Mouse (Mus musculus): ENCODE data around the gene Oxct2a. TPM values are rescaled to one million over a fixed set of nuclear protein-coding genes. Genes with fewer than 3 reads are reported as not detected.
"Not testable (repeated sequence)": the region's sequence is repeated elsewhere in the genome, so short reads cannot be mapped to it uniquely, and the experiment has no call there.

Gene Oxct2a
- polyA plus RNA-seq, 1 experiment, result 0.21 TPM

DNA sequence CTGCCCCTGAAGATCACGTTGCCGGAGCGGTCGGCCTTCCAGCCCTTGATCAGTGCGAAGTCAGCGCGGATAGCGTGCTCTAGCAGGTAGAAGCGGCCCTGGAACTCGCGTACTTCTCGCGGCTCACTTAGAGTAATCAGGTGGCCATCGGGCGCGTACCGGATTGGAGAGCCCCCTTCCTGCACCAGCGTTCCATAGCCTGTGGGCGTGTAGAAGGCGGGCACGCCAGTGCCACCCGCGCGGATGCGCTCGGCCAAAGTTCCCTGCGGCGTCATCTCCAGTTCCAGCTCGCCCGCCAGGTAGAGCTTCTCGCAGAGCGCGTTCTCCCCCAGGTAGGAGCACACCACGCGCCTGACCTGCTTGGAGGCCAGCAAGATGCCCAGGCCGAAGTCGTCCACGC lies 524 bp downstream of the Oxct2a start:
- WGBS, result 10% methylated on average over 31 of the region's 38 CpGs
- DNase-seq (ENCODE audit: low read depth, low spot score), result not testable (repeated sequence)

DNA sequence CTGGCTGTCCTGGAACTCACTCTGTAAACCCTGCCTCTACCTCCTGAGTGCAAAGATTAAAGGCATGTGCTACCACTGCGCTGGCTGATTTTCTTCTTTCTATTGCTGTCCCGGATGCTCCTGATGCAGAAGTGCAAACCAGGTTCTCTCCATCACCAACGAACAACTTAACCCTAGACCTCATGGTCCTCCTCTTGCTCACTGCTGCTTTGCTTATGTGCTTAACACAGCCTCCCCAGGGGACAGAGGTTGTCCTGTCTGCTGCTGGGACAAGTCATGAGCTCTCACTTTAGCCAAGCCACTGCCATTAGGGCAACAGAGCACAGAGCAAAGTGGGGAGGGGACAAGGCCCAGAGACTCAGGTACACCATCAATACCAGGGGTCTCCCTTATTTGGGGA lies 8.9 kb downstream of the Oxct2a start:
- DNase-seq (ENCODE audit: low read depth, low spot score), result no peak
- WGBS, result 76% methylated on average over 3 of the region's 3 CpGs

DNA sequence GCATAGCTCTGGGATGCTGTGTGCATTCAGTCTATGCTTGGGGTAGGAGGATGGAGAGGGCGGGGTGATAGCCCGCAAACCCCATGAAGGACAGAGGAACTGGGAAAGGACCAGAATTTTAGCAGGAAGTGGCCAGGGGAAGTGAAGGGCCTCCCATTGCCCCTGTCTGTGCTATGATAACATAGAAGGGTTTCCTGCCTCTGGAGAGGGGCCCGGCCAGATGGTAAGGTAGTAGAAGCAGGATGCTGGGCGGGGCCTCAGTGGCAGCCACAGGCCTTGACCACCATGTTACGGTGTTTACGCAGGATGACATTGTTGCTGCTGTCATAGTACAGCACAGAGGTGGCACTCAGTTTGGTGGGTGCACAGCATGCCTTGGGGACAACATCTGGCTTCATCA lies 10.4 kb downstream of the Oxct2a start:
- DNase-seq (ENCODE audit: low read depth, low spot score), result no peak
- WGBS, result 85% methylated on average over 6 of the region's 6 CpGs

DNA sequence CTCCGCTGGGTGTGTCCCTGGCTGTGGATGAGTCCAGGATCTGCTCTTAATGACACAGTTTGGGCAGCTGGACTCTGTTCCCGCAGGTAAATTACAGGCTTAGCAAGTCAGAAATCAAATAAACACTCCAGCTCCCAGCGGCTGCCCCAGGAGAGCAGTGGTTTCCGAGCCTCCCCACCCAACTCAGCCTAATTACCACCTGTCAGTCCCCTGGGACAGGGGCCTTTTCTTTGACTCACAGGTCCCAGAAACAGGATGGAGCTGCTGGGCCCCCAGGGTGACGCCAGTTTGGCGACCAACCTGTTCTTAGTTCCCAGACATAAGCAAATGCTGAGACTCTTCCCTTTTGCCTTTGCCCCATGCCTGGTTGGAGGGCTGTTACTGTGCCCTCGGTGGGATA lies 11.6 kb downstream of the Oxct2a start:
- no peak for DNase-seq (ENCODE audit: low read depth, low spot score)
- WGBS, result 37% methylated on average over 7 of the region's 7 CpGs

DNA sequence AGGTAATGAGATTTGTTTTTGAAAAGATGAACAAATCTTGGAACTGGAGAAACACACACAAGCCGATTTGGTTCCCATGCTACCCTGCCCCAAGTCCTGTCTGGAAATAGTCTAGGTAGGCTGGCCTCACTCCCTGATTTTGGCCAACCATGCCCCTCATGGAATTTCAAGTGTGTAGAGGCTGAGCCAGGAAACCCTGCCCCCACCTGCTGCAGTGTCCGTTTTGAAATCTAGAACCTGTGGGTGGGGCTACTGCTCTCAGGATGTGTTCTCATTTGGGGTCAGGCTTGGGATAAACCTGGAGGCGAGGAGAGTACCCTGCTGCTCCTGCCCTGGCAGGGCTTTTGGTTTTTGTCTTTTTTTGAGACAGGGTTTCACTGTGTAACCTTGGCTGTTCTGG lies 15.1 kb downstream of the Oxct2a start:
- no peak for DNase-seq (ENCODE audit: low read depth, low spot score)
- WGBS, result 44% methylated on average over 3 of the region's 3 CpGs

DNA sequence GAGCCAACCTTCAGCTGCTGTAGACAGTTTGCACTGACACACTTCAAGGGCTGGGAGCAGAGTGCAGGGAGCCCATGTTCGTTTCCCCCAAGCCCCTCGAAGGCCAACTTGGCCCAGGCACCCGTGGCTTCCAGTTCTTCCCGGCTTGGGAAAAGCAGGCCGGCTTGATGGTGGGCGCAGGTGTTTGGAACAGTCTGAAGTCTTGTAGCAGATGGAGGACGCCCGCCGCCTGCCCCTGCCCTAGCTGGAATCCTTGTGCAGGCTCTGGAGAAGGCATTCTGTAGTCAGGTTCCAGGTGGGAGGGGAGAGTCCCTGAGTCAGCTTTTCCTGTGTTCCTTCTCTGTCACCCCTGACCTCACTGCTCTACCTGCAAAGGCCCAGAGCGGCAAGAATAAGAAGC lies 16.4 kb downstream of the Oxct2a start:
- DNase-seq (ENCODE audit: low read depth, low spot score), result no peak
- WGBS, result 91% methylated on average over 10 of the region's 10 CpGs

DNA sequence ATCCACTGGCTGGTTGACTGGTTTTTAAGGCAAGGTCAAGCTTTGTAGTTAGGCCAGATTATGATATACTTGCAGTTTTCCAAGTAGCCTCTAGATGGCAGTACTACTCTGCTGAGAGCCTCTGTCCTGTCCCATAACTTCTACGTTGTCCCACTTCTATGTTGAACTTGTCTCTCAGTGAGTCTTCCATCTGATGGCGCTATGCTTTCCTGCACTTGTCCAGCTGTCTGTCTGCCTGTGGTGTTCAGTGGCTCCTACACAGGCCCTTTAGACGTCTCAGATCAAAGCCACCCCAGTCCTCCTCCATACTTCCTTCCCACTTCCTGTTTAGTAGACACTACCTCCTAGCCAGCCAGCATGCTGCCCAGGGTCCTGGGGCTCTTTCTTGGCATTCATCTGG lies 17.6 kb downstream of the Oxct2a start:
- no peak for DNase-seq (ENCODE audit: low read depth, low spot score)
- WGBS, result 17% methylated on average over 3 of the region's 3 CpGs

DNA sequence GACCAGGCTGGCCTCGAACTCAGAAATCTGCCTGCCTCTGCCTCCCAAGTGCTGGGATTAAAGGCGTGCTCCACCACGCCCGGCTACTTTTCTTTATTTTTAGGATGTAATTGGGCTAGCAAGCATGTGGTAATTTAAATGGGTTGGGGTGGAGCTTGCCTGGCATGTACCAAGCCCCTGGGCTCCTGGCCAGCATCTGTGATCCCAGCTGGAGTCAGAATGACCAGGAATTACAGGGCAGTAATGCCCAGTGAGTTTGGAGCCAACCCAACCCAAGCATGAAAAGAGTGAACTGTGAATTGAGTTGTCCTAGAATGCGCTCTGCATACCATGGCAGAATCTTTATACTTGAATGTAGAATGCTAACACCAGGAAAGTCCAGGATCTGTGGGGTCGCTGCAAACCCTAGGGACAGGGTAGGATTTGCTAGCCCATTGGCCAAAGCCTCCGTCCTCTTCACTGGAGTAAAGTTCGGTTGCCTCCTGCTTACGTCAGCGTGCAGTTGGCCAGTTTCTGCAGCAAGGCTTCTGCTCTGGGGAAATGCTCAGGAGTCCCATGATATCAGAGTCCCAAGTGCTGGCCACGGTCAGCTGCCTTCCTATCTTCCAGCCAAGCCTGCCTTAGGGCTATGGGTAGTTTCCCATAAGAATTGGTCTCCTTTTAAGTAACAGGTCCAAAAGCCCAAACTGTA lies 24.3 kb downstream of the Oxct2a start:
- 76% methylated on average over 11 of the region's 11 CpGs for WGBS
- no peak for DNase-seq (ENCODE audit: low read depth, low spot score)

DNA sequence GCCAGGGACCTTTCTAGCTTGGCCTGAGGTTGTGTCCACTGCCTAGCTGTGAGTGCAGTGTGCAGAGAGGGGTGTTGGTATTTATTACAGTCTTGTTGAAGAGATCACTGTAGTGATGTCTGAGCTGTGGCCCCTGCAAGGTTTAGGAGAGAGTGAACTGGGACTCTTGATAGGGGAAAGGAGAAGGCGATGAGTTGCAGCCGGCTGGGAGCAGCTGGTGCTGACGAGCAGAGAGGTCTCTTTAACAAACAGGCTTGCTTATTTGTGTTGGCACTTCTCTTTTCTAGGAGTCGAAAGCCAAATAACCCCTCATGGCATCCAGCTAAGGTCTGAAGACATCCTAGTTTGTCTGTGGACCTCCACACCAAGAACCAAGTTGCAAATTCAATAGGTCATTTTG lies 25.2 kb downstream of the Oxct2a start:
- DNase-seq (ENCODE audit: low read depth, low spot score), result no peak
- WGBS, result 81% methylated on average over 4 of the region's 4 CpGs

DNA sequence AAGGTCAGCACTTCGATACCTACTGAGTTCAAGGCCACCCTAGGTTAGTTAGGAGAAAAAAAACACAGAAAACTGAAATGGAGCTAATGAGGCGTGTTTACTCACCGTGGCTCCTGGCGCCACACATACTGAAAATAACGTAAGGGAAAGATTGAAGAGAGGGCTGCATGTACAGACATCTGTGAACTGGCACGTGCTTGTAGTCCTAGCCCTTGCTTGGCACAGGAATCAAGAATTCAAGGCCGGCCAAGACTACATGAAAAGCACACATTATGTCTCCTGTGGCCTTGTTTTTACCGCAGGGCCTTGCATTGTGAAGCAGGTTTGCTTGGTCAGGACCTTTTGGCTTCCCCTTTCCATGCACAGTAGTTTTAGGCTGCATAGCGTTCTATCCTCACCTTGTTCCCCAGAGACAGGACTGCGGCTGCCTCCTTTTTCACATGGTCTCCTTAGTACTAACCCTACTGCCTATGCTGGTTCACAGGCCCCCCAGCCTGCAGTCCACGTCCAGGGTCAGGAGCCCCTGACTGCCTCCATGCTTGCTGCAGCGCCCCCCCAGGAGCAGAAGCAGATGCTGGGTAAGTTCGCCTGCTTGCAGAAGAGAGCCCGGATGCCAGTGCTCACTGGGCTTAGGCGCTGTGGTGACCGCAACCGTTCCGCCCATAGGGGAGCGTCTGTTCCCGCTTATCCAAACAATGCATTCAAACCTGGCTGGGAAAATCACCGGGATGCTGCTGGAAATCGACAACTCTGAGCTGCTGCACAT lies 26.1 kb downstream of the Oxct2a start:
- DNase-seq (ENCODE audit: low read depth, low spot score), result no peak
- WGBS, result 97% methylated on average over 22 of the region's 22 CpGs

DNA sequence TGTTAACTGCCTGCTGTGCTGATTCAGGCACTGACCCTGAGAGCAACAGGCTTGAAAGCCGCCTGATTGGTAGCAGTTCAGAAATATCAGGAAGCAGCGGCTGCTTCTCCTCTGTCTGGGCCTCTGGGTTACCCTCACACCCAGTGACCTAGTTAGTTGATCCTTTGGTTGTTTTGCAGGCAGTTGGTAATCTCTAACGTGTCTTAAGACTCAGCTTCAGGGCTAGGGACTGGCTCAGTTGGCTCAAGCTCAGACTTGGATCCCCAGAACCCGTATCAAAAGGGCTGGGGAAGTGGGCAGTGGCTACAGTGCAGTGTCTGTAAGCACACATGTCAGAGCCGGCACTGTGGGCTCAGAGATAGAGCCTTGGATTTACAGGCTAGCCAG lies 27.3 kb downstream of the Oxct2a start:
- 82% methylated on average over 5 of the region's 5 CpGs for WGBS
- DNase-seq (ENCODE audit: low read depth, low spot score), result no peak

DNA sequence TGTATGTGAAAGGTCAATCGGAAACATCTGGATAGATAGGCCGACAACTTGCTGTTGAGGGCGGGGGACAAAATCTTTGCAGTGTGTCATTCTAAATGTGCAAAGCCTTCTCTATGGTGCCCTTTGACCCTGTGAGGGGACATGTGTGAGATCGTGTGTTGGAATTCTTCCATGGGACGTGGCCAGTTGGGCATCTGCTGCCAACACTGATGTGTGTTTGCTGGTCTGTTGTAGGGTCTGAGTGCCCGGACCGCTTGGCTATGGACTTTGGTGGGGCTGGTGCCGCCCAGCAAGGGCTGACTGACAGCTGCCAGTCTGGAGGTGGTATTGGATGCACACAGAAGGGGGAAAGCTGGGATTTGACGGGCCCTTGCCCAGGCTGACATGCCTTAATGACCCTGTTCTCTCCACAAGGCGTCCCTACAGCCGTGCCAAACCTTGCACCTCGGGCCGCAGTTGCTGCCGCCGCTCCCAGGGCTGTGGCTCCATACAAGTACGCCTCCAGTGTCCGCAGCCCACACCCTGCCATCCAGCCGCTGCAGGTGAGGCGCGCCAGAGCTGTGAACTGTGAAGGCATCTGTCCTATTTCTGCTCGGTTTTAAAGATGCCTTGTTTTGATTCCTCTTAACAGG lies 27.8 kb downstream of the Oxct2a start:
- DNase-seq (ENCODE audit: low read depth, low spot score), result no peak
- 87% methylated on average over 21 of the region's 21 CpGs for WGBS

DNA sequence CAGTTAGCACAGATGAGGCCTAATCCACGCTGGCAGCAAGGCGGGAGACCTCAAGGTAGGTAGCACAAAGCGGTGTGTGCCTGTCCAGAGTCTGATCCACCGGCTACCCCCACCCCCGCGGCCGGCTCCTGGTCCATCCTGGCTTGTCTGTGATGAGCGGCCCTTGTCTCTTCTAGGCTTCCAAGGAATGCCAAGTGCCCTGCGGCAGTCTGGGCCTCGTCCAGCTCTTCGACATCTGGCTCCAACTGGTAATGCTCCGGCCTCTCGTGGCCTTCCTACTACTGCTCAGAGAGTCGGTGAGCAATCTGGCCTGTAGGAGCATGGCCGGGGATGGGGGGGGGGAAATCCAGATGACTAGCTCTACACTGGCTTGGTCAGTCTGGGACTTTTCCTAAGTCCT lies 28.4 kb downstream of the Oxct2a start:
- WGBS, result 92% methylated on average over 15 of the region's 15 CpGs
- DNase-seq (ENCODE audit: low read depth, low spot score), result not testable (repeated sequence)

DNA sequence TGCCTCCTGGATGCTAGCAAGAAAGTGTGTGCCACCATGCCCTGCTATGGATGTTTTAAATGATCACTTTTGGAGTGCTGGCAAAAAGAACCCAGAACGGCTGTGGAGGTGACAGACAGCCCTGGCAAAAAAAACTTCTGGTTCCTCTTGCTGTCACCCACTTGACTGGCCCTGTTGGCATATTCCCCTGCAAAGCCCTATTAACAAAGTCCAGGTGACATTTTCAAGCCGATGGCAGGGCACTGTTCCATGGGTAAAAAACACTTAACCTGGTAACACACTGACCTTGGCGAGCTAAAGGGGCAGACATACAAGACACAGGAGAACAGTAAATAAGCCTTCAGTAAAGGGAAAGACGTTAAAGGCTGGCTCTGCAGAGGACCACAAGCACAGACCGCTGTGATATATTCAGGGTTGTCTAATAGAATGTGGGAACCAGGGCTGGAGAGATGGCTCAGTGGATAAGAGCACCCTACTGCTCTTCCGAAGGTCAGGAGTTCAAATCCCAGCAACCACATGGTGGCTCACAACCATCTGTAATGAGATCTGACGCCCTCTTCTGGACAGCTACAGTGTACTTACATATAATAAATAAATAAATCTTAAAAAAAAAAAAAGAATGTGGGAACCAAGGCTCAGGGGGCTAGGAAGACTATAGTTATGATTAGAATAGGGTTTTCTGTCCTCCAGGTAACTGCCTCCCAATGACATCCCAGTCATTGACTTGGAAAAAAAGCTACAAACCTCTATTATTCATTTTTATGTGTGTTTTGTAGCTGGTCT lies 29.6 kb downstream of the Oxct2a start:
- no peak for DNase-seq (ENCODE audit: low read depth, low spot score)
- 73% methylated on average over 7 of the region's 7 CpGs for WGBS

DNA sequence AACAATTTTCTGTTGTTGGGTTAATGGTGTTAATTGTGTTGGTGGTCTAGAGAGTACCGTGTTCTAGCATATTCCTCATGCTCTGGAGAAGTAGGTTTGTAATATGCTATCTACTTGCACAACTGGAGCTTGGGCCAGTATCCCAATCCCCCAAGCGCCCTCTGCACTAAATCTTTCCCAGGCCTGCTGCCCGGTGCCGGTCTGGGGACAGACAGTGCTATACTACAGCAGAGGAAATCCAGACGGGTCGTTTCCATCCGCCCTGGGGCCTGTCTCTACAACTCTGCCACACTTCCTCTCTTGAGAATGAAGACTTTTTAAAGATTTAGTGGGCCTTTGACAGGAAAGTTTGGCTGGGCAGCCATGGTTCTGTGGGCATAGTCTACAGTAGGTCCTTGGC lies 30.4 kb downstream of the Oxct2a start:
- 78% methylated on average over 7 of the region's 7 CpGs for WGBS
- no peak for DNase-seq (ENCODE audit: low read depth, low spot score)

DNA sequence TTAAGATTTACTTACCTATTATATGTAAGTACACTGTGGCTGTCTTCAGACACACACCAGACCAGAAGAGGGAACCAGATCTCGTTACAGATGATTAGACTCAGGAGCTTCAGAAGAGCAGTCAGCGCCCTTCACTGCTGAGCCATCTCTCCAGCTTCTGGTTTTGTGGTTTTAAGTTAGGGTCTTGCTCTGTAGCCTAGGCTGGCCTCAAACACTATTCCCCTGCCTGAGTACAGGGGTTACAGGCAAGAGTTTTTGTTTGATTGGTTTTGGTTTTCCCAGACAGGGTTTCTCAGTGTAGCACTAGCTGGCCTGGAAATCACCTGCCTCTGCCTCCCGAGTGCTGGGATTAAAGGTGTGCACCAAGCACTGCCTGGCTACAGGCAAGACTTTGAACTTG lies 31.0 kb downstream of the Oxct2a start:
- 84% methylated on average over 3 of the region's 3 CpGs for WGBS
- no peak for DNase-seq (ENCODE audit: low read depth, low spot score)

DNA sequence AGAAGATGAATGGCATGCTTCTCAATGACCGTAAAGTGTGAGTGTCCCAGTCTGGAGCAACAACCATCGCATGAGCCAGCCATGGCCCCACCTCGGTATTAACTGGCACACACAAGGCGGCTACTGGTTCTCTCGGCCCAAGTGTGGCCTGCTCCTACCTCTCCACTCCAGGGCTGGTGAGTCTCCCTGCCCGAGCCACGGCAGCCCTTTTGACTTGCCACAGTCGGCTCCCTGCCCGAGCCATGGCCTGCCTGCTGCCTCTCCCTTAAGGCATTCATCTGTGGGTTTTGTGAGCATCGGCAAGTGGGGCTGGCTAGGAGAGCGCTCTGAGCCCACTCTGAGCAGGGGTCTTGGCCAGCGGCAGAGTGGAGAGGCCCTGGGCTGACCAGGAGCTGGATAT lies 34.4 kb downstream of the Oxct2a start:
- DNase-seq (ENCODE audit: low read depth, low spot score), result no peak
- 89% methylated on average over 12 of the region's 12 CpGs for WGBS

DNA sequence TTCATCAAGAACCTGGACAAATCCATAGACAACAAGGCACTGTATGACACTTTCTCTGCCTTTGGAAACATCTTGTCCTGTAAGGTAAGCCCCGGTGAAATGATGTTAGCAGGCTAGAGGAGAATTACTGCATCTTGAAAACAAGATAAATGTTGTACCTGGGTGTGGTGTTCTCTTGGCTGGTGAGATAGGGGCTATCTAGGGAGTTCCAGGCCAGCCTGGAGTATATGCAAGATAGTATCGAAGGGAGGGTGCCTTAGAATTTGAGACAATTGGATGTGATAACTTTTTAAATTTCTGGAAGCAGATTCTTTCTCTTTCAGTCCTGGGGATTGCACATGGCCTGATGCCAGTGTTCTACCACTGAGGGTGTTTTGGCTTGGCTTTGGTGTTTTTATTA lies 36.6 kb downstream of the Oxct2a start:
- WGBS, result 88% methylated on average over 2 of the region's 2 CpGs
- DNase-seq (ENCODE audit: low read depth, low spot score), result no peak

DNA sequence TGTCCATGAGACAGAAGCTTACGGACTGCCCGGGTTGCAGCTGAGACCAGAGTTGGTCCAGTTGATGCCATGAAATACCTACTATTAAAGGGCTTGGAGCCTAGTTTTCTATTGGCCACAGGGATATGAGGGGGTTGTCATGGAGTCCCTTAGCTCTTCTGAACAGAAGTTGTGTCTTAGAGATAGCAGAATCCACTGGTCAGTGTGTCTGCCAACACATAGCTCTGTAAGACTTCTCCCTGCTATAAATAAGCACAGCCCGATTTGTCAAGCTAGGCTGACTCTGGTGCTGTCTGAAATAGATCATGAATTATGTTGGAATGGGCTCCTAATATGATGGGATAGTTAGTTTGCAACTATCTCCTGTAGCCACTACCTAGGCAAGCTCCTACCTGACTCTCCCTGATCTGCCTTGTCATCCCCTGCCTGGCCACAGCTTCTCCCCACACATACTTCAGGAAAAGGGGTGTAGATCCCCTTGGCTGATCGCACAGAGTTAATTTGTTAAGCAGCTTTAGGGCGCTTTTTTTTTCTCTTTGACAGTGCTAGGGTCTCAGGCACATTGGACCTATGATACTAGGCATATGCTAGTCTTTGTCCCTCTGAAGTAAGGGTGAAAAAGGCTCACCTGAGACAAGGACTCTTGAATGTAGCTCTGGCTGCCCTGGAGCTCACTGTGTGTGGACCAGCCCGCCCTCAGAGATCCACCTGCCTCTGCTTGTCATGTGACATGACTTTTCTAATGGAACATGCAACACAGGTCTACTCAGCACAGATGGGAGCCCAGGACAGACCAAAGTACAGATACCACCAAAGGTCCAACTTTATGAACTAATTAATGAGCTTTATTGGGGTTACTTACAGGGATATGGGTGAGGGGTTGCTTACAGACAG lies 38.5 kb downstream of the Oxct2a start:
- DNase-seq (ENCODE audit: low read depth, low spot score), result no peak
- WGBS, result 54% methylated on average over 6 of the region's 6 CpGs
